Mouse (Mus musculus) olfactory bulb, adult 2 months (tissue): ENCODE measurements around the gene Mif.

Source experiments
- CTCF ChIP-seq: fragments of 200-500 bp; IDR thresholded peaks from 2 replicates; pipeline ENCODE4 v1.5.1; 2012; ENCODE audit warnings: low read depth, mild to moderate bottlenecking, low read length, moderate library complexity; ENCODE audit not compliant: insufficient read depth
- POLR2A ChIP-seq: fragments of 200-500 bp; IDR thresholded peaks from 2 replicates; pipeline ENCODE4 v1.6.1; 2012; ENCODE audit warnings: mild to moderate bottlenecking, low read depth, low read length, moderate library complexity; ENCODE audit not compliant: insufficient read depth

DNA sequence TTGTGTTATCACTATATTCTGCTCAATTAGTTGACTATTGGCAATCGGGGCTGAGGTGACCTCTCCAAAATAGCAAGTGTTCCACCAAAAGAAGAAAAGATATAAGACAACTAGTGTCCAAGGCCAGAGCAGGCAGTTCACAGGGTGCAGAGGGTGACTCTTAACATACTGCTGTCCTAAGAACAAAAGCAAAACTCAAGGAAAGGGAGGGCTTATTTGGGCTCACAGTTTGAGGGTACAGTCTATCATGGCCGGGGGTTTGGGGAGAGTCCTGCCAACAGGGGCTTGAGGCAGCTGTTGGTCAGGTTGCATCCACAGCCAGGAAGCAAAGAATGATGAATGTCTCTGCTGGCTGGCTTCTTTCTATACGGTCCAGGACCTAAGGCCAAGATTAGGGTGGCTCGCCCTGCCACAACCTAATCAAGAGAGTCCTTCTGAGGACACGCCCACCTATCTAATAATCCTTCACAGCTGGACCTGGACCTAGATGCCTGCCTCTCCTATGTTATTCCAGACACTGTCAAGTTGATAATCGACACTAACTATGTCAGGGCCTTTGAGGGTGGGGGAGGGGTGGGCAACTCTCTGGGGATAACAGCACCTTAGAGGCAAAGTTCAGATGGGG is 14.6 kb downstream of the Mif start:
- TF ChIP-seq CTCF (no peak), POLR2A (no peak)
